Mouse (Mus musculus): ENCODE data around the gene Kif3a.

The Kif3a gene

DNA sequence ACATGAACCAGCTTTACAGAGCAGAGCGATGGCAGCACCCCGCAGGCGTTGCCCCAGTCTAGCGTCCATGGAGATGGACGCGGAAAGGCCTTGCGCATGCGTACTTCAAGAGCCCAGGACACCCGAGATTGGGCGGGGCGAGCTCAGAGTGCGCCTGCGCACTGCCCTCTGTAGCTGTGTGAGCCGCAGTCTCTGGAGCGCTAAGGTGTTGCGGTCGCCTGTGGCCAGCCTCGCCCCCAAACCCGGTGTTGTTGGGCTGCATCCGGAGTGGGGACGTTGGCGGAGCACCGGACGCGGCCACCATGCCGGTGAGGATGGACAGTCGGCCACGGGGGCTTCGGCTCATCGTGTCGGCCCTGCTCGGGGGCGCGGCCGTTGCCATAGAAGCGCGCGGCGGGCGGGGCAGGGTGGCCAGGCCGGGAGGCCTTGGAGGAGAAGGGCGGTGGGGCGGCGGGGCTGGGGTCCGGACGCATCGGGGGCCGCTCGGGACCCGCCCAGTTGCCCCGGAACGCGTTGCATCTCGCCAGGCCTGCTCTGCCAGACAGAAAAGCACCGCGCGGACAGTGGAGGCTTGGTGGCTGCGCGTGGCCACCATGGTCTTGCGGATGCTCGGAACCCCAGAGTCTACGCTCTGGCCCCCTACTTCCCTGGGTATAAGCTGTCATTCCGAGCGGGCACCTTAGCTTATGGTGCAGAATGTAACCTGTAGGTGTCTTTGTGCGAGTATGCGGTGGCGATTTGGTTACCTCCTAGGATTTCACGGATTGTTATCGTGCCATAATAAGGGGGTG is at the start of gene Kif3a:
Kif3a (plus strand) TSS at position 156 of the 791 bp plus-strand sequence.
- CTCF ChIA-PET: no interaction called here

DNA sequence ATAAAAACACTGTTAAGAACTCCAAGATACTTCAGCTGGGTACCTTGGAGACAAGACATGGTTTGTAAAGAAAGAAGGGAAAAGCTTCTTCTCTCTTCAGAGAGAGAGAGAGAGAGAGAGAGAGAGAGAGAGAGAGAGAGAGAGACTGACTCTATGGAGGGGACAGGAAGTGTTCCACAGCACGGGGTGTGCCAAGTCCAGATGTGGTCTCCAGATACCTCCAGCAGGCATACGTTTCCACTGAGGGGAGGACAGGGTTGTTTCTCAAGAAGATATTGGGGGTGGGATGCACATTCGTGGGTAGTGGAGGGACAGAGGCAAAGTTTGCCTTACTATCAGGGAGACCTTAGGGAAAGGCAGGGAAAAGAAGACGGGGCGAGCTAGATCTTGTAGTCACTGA is 48.4 kb upstream of the Kif3a start:
- CTCF ChIA-PET: no interaction called here

DNA sequence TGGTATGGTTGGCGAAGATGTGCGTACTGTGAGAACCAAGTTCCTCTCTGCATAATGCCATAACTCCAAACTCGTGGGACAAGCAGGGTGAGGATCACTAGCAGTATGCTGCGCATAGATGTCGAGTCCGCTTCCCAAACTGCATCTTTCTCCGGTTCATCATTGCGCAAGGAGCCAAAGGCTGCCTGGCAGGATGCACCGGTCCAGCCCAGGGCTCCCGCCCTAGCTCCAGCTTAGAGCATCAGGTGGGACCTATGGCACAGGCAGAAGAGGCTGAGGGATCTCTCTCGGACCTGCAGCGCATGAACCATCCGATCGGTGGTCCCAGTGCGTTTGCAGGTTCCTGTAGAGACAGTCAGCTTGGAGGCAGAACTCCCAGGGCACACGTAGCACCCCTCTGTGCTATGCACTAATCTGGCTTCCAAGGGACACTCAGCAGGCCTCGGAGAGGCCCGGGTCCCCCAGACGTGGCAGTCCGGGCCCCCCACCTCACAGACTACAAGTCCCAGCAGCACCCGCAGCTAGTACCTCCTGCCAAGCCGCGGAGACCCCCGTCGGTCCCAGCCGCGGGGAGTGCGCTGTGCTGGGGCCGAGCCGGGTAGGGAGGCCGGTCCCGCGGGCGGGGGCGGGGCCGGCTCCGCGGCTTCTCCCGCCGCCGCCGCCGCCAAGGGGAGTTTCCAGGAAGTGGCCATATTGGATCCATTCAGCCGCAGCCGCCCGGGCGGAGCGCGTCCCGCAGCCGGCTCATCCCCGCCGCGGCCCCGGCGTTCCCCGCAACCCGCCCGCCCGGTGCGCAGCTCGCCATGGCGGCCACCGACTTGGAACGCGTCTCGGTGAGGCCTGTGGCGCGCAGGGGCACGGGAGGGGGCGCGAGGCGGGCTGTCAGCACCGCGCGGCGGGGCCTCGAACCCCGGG is 47.7 kb upstream of the Kif3a start, which contains the start of gene Sept8:
Sept8 (plus strand) TSS at position 51 of the 915 bp plus-strand sequence.
- CTCF ChIA-PET: no interaction called here

DNA sequence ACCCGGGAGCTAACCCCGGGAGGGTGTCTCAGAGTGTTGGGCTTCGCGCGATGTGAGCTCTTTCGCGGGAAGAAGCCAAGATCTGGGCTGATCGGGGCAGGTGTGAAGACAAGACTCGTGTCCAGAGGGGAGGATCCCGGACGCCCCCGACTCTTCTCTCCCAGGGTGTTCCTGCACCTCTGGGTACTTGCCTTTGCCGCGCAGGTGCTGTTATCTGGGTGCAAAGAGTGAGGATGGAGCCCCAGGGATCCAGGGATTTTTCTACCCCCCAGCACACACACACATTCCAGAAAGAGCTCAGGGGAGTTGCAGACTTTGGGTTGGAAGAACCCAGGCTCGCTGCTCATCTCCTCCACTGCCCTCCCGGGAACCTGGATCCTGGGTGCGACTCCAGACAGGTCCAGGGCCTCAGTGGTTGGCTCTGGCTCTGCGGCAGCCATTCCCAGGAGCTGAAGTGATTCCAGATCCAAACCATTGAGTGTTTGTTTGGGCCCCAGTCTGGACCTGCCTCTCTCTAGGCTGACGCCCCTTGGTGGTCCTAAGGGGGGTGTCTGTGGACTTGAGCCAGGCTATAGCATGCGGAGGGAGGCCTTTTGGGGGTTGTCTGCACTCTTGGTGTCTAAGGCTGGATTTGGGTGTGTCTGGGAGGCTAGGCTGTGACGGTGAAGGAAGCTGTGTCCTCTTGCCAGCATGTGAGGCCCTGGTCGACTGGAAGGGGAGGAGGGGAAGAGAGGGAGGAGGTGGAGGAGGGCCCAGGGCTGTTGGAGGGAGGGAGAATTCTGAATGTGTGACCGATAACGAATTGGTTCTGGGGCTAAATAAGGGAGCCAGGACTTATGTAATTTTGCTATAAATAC is 46.8 kb upstream of the Kif3a start:
- CTCF ChIA-PET: no interaction called here

DNA sequence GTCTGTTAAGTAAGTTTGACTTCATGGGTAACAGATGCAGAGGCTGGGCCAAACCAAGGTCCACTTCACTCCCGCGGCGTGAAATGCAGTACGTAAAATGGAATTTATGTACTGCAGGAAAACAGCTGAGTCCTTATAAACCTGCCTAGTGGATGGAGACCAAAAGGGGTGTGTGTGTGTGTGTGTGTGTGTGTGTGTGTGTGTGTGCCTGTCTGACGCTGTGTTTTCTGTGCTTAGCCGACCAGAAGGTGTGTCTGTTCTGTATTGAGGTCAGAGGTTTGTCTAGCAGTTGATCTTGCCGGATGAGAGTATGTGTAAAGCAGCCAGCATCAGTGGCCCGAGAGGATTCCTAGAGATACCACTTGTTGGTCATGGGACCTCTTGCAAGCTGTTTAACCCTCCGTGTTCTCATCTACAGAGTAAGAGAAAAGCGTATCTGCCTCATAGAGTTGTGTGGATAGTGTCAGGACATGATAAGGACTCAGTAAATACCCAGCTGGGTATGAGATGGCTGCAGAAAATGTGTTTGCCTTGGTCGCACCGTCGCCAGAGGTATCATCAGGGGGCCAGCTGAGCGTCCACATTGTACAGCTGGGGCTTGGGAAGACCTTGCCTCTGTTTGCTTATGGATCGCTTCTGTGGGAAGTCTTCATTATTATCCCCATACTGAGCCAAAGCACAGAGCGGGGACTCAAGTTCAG is 45.9 kb upstream of the Kif3a start:
- CTCF ChIA-PET: no interaction called here

DNA sequence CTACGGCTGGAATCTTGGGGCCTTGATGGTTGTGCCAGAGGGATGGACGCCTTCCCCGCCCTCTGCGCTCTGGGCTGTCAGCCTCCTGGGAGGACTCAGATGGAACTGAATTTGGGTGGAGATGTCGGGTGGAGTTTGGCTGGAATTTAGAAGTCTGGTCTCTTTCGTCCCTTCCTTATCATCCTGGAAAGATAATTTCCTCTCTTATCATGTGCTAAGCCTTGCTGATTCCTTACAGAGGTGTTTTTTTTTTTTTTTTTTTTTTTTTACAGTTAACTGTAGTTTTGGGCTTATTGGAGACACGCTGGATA is 45.4 kb upstream of the Kif3a start:
- CTCF ChIA-PET: no interaction called here

DNA sequence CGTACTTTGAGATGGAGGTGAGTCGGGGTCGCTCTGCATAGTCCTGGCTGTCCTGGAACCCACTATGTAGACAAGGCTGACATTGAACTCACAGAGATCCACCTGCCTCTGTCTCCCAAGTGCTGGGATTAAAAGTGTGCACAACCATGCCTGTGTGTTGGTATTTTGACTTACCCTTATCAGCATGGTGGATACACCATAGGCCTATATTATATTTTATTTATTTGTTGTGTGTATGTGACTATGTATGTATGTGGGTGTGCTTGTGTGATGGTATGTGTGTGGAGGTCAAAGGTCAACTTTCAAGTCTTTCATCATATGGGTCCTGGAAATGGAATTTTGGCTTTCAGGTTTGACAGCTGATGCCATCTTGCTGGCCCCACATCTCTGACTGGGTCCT is 44.8 kb upstream of the Kif3a start:
- CTCF ChIA-PET: no interaction called here

DNA sequence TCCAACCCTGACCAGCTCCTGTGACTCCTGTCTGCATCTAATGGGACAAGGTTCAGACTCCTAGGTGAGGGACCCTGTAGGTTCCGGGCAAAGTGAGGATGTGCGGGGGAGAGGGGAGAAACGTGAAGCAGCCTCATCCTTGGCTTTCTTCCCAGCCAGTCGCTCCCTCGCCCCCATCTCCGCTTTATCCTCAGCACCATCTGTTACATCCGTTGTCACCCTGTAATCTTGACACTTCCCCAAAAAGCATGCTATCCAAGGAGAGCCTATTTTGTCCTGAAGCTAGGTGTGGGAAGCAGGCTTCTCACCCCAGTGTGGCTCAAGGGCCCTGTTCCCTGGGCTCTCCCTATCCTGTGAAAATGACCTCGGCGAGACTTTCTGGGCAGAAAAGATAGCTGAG is 44.2 kb upstream of the Kif3a start:
- CTCF ChIA-PET: no interaction called here

DNA sequence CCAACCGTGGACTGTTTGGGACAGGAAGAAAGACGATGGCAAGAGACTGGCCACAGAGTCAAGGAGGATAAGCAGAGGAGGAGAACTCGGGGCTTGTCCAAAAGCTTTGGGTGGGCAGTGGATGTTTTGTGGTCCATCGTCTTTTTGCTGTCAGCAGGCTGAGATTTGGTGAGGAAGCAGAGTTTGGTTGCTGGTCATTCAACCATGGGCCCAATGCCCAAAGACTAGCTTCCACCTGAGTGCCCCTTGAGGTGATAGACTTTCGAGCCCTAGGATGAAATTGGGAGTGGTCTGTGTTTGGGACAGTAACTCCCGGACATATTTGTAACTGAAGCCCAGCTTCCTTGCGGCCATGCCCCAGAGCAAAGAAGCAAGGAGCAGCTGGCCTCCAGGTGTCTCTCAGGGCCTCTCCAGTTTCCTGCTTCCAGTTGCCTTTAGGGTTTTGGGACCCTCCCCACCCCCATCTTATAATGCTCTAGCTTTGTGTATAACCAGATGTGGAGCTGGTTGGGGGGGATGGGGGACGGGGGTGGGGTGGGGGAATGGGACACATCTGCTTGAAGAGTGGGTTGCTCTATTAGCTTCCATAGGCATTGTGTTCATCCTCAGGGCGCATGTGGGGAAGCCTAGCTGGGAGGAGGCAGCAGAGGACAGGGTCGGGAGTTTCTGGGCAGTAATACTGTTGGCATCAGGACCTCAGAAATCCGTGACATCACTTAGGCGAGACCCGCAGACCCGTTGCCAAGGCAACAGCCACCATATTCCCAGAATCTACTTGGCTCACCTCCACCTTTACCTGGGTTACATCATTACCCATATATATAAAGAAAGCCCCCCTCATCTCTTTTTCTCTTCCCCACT is 43.4 kb upstream of the Kif3a start:
- CTCF ChIA-PET: no interaction called here

DNA sequence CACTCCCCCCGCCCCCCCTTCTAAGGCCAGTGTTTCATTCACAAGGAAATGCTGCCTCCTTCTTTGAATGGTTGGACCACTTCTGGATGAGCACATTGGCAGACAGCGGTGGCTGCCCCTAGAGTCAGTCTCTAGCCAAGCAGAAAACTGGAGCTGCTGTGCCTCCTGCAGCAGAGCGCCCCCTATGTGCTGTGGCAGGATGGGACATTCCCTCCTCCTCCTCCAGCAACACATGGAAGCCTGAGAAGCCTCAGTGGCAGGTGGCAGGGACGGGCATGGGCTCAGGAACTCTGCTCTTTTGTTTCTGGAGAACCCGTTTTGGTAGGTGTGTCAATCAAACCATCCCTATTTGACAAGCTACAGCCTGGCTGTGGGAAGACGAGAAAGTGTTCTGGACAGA is 42.3 kb upstream of the Kif3a start:
- CTCF ChIA-PET: no interaction called here

DNA sequence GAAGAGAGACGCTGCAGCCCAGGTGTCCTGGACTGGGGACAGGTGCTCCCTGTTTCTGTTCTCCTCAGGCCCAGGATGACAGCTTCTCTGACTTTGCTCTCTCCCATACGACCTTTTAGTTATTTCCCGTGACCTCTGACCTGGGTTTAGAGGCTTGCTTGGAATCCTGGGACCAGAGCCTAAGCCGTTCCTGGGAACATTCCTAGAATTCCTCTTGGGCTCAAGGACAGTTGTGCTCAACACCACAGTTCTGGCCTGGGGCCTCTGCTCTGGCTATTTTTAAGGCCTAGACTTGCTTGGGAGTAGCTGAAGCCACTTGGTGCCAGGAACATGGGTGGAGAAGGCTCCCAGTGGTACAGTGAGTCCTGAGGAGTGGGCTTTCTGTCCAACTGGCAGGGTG is 41.7 kb upstream of the Kif3a start:
- CTCF ChIA-PET: no interaction called here

DNA sequence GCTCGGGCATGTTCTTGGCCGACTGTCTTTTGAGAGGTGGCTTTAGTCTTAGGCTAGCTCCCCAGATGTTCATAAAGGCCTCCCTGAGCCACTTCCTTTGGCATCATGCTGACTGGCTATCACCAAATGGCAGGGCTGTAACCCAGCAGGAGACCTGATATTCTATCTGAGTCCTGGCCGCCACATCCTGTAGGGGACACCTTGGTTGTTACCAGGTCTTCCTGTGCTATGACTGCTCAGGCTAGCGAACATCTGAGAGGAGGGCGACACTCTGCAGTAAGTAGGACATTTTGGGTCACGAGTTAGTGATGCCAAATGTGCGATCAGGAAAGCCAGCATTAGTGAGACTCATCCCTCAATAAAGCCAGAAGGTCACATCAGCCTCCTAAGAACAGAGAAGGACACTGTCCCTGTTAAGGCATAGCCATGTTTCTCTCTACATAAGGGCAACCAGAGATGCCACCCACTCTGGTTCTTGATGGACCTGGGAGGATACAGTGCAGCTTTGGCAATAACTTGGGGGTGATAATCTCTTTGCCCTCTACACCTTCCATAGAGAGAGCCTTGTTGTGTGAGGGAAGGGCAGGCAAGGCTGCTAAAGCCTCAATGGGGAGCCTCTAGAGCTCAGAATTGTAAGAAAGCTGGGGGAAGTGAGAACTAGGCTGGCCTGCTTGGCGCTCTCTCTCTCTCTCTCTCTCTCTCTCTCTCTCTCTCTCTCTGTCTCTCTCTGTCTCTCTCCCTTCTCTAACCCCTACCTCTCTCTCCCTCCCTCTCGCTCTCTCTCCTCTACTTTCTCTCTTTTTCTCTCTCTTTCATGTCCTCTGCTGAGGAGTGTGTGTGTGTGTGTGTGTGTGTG is 38.6 kb upstream of the Kif3a start:
- CTCF ChIA-PET: interaction anchor here (0.6 kb wide), 1 partner anchor 786 kb away, joined by 3 read pairs; no protein-coding TSS in a partner anchor

DNA sequence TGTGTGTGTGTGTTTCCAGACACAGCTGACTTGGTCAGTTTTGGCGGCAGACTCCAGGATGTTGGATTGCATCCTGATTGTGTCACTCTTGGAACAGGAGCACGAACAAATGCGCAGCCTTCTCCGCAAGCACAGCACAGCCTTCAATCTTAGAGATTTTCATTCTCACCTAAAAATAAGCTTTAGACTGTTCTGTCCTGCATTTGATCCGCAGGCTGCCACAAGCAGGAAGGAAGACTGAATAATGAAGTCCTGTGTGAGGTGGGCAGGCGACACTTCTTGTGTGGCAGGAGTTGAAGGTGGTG is 38.0 kb upstream of the Kif3a start:
- CTCF ChIA-PET: no interaction called here

DNA sequence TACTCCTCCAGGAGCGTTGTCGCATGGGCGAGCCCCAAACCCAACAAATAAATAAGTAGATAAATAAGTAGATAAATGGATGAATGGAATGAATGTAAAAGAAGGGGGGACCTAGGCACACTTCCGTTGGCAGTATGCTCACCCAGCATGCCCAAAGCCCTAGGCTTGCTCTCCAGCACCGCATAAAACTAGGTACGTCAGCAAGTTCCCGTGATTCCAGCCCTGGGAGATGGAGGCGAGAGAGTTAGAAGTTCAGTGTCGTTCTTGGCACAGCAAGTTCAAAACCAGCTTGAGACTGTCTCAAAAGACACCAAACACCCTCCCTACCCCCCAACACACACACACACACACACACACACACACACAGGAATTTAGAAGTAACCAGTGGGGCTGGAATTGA is 37.2 kb upstream of the Kif3a start:
- CTCF ChIA-PET: no interaction called here

DNA sequence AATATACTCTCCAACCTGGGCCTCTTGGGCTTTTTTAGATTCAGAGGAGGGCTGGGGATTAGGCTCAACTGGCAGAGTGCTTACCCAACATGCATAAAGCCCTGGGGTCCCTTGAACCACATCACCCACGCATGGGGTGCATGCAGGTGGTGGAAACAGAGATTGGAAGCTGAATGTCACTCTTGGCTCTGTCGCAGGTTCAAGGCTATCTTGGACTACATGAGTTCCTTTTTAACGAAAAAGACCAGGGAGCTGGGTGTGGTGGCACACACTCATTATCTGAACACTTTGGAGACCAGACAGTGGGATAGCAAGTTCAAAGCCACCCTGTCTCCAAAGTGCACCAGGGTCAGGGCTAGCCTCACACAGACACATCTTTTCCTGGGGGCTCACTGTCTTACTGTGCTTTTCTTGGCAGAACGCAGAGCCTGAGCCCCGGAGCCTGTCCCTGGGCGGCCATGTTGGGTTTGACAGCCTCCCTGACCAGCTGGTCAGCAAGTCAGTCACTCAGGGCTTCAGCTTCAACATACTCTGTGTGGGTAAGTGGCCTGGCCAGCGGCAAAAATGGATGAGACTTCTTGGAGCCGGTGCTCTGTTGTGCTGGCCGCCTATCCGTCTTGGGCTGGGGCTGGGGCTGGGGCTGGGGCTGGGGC is 35.5 kb upstream of the Kif3a start:
- CTCF ChIA-PET: no interaction called here

DNA sequence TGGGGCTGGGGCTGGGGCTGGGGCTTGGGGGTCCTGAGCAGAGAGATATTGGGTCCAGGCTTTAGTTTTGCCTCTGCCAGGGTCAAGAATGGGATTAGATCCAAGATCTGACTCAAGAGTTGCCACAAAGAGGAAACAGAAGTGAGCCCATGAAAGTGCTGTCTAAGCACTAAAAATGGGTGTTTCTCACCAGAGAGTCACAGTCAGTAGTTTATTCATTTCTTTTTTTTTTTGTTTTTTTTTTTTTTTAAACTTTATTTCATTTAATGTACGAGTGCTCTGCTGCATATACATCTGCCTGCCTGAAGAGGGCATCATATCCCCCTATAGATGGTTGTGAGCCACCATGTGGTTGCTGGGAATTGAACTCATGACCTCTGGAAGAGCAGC is 35.0 kb upstream of the Kif3a start:
- CTCF ChIA-PET: no interaction called here

DNA sequence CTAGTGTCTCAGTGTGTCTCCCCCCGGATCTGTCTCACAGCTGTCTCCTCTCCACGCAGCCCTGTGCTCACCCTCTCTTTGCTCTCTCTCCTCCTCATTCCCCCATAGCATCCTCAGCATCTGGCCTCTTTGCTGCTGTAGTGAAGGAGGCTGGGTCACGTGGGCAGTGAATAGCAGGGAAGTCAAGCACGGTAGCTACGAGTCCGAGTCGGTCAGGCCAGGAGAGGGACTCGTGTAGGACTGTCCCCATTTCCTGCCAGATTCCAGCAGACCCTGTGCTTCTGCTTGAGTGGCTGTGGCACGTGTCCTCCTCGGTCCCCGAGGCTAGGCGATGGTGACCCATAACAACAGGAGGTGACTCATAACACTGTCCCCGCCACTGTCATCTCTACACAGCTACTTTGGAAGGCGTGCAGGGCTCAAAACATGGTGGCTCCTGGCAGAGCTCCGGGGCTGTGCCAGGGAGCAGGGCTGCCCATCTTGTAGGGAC is 28.1 kb upstream of the Kif3a start:
- CTCF ChIA-PET: no interaction called here

DNA sequence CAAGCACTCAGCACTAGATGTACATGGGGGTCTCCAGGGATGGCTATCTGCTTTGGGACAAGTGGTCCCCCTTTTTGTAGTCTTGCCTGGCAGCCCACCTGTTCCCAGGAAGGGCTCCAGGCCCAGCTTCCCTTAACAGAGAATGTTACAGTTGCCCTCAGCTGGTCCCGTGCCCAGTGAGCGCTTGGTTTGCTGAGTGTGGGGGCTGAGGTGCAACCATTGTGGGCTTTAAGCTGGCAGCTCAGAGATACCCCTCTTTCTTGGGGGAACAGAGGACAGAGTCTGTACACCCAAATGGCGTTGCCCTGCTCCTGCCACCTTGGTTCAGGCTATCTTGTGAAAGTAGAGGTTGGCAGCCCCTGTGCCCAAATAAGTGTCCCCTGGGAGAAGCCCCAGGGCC is 26.8 kb upstream of the Kif3a start:
- CTCF ChIA-PET: no interaction called here

DNA sequence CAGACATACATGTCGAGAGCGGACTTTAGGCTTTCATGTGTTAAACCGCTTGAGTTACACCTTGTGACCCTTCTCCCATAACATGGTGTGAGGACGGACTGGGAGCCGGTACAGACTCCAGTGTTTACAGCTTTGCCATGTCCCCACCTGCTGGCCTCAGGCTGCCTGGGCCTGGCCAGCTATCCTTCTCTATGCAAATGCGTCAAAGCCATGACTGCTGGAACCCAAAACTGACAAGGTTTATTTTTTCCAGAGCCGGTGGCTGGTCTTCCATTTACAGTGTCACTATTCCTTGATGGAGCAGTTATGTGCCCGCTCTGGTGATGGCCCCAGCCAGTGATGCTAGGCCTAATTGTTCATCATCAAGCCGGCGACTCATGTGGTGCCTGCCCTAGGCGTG is 26.0 kb upstream of the Kif3a start:
- CTCF ChIA-PET: no interaction called here

Data from spleen, embryonic (tissue).